Mouse (Mus musculus): Measurements from ENCODE around the gene H2al1i. TPM values are rescaled to one million over a fixed set of nuclear protein-coding genes. Genes with fewer than 3 reads are reported as not detected.
"Not testable (repeated sequence)": the region's sequence is repeated elsewhere in the genome, so short reads cannot be mapped to it uniquely, and the experiment has no call there.

The H2al1i gene
- not detected for polyA plus RNA-seq (2021)

DNA sequence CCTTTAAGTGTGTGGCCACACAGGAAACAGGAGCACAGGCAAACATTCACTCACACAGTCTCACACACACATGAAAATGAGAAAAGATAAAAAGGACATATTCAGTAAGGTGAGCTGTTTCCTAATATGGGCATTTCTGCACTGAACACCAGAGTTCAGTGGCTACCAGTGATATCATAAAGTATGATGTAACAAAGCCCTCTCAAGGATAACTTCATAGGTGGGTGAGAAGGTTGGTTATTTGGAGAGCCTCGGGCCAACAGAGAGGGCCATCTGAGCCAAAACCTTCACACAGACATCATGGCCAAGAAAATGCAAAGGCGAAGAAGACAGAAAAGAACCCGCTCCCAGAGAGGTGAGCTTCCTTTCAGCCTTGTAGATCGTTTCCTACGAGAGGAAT is at the start of gene H2al1i:
TSS of gene H2al1i (plus strand) at position 301 of the 400 bp plus-strand sequence.
- H3K27me3 ChIP-seq; DNase-seq (ENCODE audit: low read depth, low spot score); in situ Hi-C loops (cut with MboI; ENCODE audit: low pct_unique_long_range_greater_than_20kb); CTCF ChIA-PET; POLR2A ChIA-PET; ATAC-seq: not testable (repeated sequence)

DNA sequence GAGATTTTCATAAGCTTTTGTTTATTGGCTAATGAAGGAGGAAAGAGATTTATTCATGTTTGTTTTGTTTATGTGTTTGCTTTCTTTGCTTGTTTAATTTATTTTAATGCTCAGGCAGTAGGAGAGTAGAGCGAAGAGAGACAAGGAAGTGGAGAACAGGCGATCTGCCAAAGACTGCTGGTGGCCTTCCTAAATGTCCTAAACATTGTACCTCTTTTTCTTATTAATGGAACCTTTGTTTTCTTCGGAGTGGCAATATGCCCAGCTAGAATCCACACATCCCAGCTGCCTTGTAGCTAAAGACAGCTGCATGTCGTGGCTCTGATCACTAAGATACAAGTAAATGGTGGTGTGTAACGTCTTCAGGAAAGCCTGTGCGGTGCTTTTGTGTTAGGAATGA is 47.4 kb upstream of the H2al1i start:
- no peak for TF ChIP-seq CTCF (IDR thresholded peaks at IDR 0.05)
- POLR2A ChIA-PET = no interaction called here
- DNase-seq (ENCODE audit: low read depth, low spot score) = no peak
- no peak for ATAC-seq
- in situ Hi-C loops (cut with MboI; ENCODE audit: low pct_unique_long_range_greater_than_20kb) = no loop called here
- CTCF ChIA-PET = no interaction called here
- peaks cover 30% of the 10 kb centered on the region for H3K27me3 ChIP-seq

DNA sequence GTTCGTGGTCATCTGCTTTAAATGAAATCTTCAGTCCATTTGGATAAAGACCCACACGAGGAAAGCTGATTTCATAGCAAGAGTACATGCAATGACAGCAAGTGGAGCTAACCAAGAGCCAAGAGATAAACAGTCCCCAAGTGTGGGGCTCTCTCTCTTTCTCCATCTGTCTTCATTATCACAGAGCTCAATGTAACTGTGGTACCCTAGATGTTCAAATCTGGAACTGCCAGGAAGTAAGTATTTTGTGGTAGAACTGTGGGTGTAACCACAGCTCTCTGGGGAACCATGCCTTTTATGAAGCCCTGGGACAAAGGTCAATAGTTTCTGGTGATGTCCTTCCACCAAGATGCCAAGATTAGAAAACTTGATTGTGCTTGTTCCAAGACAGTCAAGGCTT is 43.7 kb upstream of the H2al1i start:
- POLR2A ChIA-PET = no interaction called here
- H3K27me3 ChIP-seq = peaks cover 22% of the 10 kb centered on the region
- TF ChIP-seq CTCF (IDR thresholded peaks at IDR 0.05) = no peak
- CTCF ChIA-PET = no interaction called here
- ATAC-seq (no peak), DNase-seq (ENCODE audit: low read depth, low spot score) (no peak)
- in situ Hi-C loops (cut with MboI; ENCODE audit: low pct_unique_long_range_greater_than_20kb) = no loop called here

DNA sequence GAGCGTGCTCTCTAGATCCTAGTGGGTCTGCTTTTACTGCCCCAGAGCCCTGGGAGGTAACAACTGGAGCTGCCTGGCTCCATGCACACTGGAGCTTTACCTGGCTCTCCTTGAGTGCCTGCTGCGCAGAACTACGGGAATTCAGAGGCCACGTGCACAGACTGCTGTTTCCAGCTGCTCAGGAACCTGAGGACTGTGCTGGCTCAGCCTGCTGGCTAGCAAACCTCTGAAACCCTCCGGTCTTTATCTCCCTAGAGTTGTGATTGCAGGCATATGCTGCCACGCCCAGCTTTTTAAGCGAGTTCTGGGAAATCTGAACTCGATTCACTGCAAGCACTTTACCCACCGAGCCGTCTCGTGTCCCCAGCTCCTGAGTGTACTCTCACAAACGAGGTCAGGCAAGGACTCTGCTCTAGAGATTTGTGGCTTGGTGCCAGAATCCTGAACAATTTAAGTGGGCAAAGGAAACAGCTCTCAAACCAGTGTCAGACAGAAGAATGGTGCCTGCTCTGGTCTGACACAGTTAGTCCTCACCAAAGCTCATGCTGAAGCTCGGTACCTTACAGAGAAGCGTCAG is 36.1 kb upstream of the H2al1i start:
- DNase-seq (ENCODE audit: low read depth, low spot score) (no peak), ATAC-seq (no peak)
- no peak for TF ChIP-seq CTCF (IDR thresholded peaks at IDR 0.05)
- CTCF ChIA-PET = interaction anchor here (1.1 kb wide), 1 partner anchor 8 kb away, joined by 3 read pairs; no protein-coding TSS in a partner anchor
- peaks cover 16% of the 10 kb centered on the region for H3K27me3 ChIP-seq
- in situ Hi-C loops (cut with MboI; ENCODE audit: low pct_unique_long_range_greater_than_20kb) = no loop called here
- POLR2A ChIA-PET = interaction anchor here (1.3 kb wide), 1 partner anchor 10 kb away, joined by 3 read pairs; no protein-coding TSS in a partner anchor

DNA sequence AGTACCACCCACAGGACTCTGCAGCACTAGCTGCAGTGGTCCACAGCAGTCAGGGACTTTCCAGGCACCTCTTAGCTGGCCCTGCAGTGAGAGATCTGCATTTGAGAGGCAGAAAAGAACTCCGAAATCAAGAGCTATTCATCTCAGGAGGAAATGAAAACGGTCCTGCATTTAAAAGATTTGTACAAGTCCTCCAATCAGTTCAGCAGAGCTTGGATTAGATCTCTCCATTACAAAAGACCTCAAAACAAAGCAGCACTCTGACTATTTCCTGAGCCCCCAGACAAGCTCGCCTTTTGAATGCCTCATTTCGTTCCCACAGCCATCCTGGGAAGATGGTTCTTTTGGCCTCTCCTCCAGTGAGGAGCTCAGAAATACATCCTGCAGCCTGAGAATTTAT is 35.2 kb upstream of the H2al1i start:
- ChIA-PET POLR2A (no interaction called here), CTCF (no interaction called here)
- no peak for TF ChIP-seq CTCF (IDR thresholded peaks at IDR 0.05)
- no peak for ATAC-seq
- no peak for DNase-seq (ENCODE audit: low read depth, low spot score)
- H3K27me3 ChIP-seq = peaks cover 20% of the 10 kb centered on the region
- in situ Hi-C loops (cut with MboI; ENCODE audit: low pct_unique_long_range_greater_than_20kb) = no loop called here

DNA sequence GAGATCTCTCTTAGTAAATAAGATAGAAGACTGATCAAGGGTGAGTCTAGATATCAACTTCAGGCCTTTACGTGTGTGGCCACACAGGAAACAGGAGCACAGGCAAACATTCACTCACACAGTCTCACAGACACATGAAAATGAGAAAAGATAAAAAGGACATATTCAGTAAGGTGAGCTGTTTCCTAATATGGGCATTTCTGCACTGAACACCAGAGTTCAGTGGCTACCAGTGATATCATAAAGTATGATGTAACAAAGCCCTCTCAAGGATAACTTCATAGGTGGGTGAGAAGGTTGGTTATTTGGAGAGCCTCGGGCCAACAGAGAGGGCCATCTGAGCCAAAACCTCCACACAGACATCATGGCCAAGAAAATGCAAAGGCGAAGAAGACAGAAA is 25.5 kb upstream of the H2al1i start, which contains the start of gene H2al1a:
TSS of gene H2al1a (plus strand) at position 301 of the 400 bp plus-strand sequence.
- in situ Hi-C loops (cut with MboI; ENCODE audit: low pct_unique_long_range_greater_than_20kb); DNase-seq (ENCODE audit: low read depth, low spot score); POLR2A ChIA-PET; CTCF ChIA-PET; ATAC-seq: not testable (repeated sequence)
- peaks cover 14% of the 10 kb centered on the region for H3K27me3 ChIP-seq

DNA sequence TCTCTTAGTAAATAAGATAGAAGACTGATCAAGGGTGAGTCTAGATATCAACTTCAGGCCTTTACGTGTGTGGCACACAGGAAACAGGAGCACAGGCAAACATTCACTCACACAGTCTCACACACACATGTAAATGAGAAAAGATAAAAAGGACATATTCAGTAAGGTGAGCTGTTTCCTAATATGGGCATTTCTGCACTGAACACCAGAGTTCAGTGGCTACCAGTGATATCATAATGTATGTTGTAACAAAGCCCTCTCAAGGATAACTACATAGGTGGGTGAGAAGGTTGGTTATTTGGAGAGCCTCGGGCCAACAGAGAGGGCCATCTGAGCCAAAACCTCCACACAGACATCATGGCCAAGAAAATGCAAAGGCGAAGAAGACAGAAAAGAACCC is 22.3 kb upstream of the H2al1i start, which contains the start of gene H2al1b:
TSS of gene H2al1b (plus strand) at position 301 of the 400 bp plus-strand sequence.
- POLR2A ChIA-PET; ATAC-seq; H3K27me3 ChIP-seq; CTCF ChIA-PET; in situ Hi-C loops (cut with MboI; ENCODE audit: low pct_unique_long_range_greater_than_20kb); DNase-seq (ENCODE audit: low read depth, low spot score): not testable (repeated sequence)

DNA sequence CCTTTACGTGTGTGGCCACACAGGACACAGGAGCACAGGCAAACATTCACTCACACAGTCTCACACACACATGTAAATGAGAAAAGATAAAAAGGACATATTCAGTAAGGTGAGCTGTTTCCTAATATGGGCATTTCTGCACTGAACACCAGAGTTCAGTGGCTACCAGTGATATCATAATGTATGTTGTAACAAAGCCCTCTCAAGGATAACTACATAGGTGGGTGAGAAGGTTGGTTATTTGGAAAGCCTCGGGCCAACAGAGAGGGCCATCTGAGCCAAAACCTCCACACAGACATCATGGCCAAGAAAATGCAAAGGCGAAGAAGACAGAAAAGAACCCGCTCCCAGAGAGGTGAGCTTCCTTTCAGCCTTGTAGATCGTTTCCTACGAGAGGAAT is 19.1 kb upstream of the H2al1i start, which contains the start of gene H2al1c:
TSS of gene H2al1c (plus strand) at position 301 of the 400 bp plus-strand sequence.
- POLR2A ChIA-PET; CTCF ChIA-PET; H3K27me3 ChIP-seq; in situ Hi-C loops (cut with MboI; ENCODE audit: low pct_unique_long_range_greater_than_20kb); DNase-seq (ENCODE audit: low read depth, low spot score); ATAC-seq: not testable (repeated sequence)

DNA sequence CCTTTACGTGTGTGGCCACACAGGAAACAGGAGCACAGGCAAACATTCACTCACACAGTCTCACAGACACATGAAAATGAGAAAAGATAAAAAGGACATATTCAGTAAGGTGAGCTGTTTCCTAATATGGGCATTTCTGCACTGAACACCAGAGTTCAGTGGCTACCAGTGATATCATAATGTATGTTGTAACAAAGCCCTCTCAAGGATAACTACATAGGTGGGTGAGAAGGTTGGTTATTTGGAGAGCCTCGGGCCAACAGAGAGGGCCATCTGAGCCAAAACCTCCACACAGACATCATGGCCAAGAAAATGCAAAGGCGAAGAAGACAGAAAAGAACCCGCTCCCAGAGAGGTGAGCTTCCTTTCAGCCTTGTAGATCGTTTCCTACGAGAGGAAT is 15.9 kb upstream of the H2al1i start, which contains the start of gene H2al1d:
TSS of gene H2al1d (plus strand) at position 301 of the 400 bp plus-strand sequence.
- POLR2A ChIA-PET; CTCF ChIA-PET; DNase-seq (ENCODE audit: low read depth, low spot score); H3K27me3 ChIP-seq; in situ Hi-C loops (cut with MboI; ENCODE audit: low pct_unique_long_range_greater_than_20kb); ATAC-seq: not testable (repeated sequence)

DNA sequence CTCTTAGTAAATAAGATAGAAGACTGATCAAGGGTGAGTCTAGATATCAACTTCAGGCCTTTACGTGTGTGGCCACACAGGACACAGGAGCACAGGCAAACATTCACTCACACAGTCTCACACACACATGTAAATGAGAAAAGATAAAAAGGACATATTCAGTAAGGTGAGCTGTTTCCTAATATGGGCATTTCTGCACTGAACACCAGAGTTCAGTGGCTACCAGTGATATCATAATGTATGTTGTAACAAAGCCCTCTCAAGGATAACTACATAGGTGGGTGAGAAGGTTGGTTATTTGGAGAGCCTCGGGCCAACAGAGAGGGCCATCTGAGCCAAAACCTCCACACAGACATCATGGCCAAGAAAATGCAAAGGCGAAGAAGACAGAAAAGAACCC is 12.8 kb upstream of the H2al1i start, which contains the start of gene H2al1e:
TSS of gene H2al1e (plus strand) at position 301 of the 400 bp plus-strand sequence.
- CTCF ChIA-PET; POLR2A ChIA-PET; DNase-seq (ENCODE audit: low read depth, low spot score): not testable (repeated sequence)

DNA sequence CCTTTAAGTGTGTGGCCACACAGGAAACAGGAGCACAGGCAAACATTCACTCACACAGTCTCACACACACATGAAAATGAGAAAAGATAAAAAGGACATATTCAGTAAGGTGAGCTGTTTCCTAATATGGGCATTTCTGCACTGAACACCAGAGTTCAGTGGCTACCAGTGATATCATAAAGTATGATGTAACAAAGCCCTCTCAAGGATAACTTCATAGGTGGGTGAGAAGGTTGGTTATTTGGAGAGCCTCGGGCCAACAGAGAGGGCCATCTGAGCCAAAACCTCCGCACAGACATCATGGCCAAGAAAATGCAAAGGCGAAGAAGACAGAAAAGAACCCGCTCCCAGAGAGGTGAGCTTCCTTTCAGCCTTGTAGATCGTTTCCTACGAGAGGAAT is 9.6 kb upstream of the H2al1i start, which contains the start of gene H2al1f:
TSS of gene H2al1f (plus strand) at position 301 of the 400 bp plus-strand sequence.
- ATAC-seq; H3K27me3 ChIP-seq; DNase-seq (ENCODE audit: low read depth, low spot score); in situ Hi-C loops (cut with MboI; ENCODE audit: low pct_unique_long_range_greater_than_20kb); CTCF ChIA-PET; POLR2A ChIA-PET: not testable (repeated sequence)

More for the DNA sequence above, 12.8 kb upstream of the H2al1i start, which contains the start of gene H2al1e:
- H3K27me3 ChIP-seq; in situ Hi-C loops (cut with MboI; ENCODE audit: low pct_unique_long_range_greater_than_20kb); ATAC-seq: not testable (repeated sequence)

DNA sequence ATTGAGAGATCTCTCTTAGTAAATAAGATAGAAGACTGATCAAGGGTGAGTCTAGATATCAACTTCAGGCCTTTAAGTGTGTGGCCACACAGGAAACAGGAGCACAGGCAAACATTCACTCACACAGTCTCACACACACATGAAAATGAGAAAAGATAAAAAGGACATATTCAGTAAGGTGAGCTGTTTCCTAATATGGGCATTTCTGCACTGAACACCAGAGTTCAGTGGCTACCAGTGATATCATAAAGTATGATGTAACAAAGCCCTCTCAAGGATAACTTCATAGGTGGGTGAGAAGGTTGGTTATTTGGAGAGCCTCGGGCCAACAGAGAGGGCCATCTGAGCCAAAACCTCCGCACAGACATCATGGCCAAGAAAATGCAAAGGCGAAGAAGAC is 6.5 kb upstream of the H2al1i start, which contains the start of gene H2al1g:
TSS of gene H2al1g (plus strand) at position 301 of the 400 bp plus-strand sequence.
- POLR2A ChIA-PET; H3K27me3 ChIP-seq; ATAC-seq; in situ Hi-C loops (cut with MboI; ENCODE audit: low pct_unique_long_range_greater_than_20kb); CTCF ChIA-PET; DNase-seq (ENCODE audit: low read depth, low spot score): not testable (repeated sequence)

DNA sequence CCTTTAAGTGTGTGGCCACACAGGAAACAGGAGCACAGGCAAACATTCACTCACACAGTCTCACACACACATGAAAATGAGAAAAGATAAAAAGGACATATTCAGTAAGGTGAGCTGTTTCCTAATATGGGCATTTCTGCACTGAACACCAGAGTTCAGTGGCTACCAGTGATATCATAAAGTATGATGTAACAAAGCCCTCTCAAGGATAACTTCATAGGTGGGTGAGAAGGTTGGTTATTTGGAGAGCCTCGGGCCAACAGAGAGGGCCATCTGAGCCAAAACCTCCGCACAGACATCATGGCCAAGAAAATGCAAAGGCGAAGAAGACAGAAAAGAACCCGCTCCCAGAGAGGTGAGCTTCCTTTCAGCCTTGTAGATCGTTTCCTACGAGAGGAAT is 3.3 kb upstream of the H2al1i start, which contains the start of gene H2al1h:
TSS of gene H2al1h (plus strand) at position 301 of the 400 bp plus-strand sequence.
- ATAC-seq; CTCF ChIA-PET; POLR2A ChIA-PET; H3K27me3 ChIP-seq; in situ Hi-C loops (cut with MboI; ENCODE audit: low pct_unique_long_range_greater_than_20kb); DNase-seq (ENCODE audit: low read depth, low spot score): not testable (repeated sequence)

DNA sequence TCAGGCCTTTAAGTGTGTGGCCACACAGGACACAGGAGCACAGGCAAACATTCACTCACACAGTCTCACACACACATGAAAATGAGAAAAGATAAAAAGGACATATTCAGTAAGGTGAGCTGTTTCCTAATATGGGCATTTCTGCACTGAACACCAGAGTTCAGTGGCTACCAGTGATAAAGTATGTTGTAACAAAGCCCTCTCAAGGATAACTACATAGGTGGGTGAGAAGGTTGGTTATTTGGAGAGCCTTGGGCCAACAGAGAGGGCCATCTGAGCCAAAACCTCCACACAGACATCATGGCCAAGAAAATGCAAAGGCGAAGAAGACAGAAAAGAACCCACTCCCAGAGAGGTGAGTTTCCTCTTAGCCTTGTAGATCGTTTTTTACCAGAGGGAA is 3.1 kb downstream of the H2al1i start, which contains the start of gene H2al1j:
TSS of gene H2al1j (plus strand) at position 301 of the 400 bp plus-strand sequence.
- CTCF ChIA-PET; DNase-seq (ENCODE audit: low read depth, low spot score); ATAC-seq; H3K27me3 ChIP-seq; in situ Hi-C loops (cut with MboI; ENCODE audit: low pct_unique_long_range_greater_than_20kb): not testable (repeated sequence)
- POLR2A ChIA-PET = interaction anchor here (0.7 kb wide), 1 partner anchor 37 kb away, joined by 3 read pairs; no protein-coding TSS in a partner anchor
